Mouse (Mus musculus): ENCODE data around the gene Snrnp70.

The Snrnp70 gene

GRCm38 (mm10) chr7:45395578-45396336 is at the start of gene Snrnp70:
Gene Snrnp70, minus strand, starts transcription at chr7:45395742.
- DNase-seq (ENCODE audit: low read depth, low spot score): peak; percentile 100

- DNase-seq (ENCODE audit: low read depth, low spot score): no peak
Measured at GRCm38 (mm10) chr7:45443526-45444420, 48.2 kb upstream of the Snrnp70 start.

GRCm38 (mm10) chr7:45437521-45438276 is 42.2 kb upstream of the Snrnp70 start, which contains the start of gene Ruvbl2:
Gene Ruvbl2, minus strand, starts transcription at chr7:45438096.
- DNase-seq (ENCODE audit: low read depth, low spot score): no peak

- DNase-seq (ENCODE audit: low read depth, low spot score): no peak
Measured at GRCm38 (mm10) chr7:45437046-45437445, 41.5 kb upstream of the Snrnp70 start.

- no peak for DNase-seq (ENCODE audit: low read depth, low spot score)
Measured at GRCm38 (mm10) chr7:45436444-45436843, 40.9 kb upstream of the Snrnp70 start.

- no peak for DNase-seq (ENCODE audit: low read depth, low spot score)
Measured at GRCm38 (mm10) chr7:45435038-45435437, 39.5 kb upstream of the Snrnp70 start.

GRCm38 (mm10) chr7:45434203-45435015 is 38.9 kb upstream of the Snrnp70 start, which contains the start of gene Gys1:
Gene Gys1, plus strand, starts transcription at chr7:45434844.
- peak; percentile 100 for DNase-seq (ENCODE audit: low read depth, low spot score)

- DNase-seq (ENCODE audit: low read depth, low spot score): no peak
Measured at GRCm38 (mm10) chr7:45433835-45434202, 38.3 kb upstream of the Snrnp70 start.

- DNase-seq (ENCODE audit: low read depth, low spot score): no peak
Measured at GRCm38 (mm10) chr7:45426556-45426955, 31.0 kb upstream of the Snrnp70 start.

- no peak for DNase-seq (ENCODE audit: low read depth, low spot score)
Measured at GRCm38 (mm10) chr7:45421194-45421593, 25.7 kb upstream of the Snrnp70 start.

- DNase-seq (ENCODE audit: low read depth, low spot score): no peak
Measured at GRCm38 (mm10) chr7:45420615-45420919, 25.0 kb upstream of the Snrnp70 start, which contains the start of gene Lhb. Gene Lhb, plus strand, starts transcription at chr7:45420820.

- no peak for DNase-seq (ENCODE audit: low read depth, low spot score)
Measured at GRCm38 (mm10) chr7:45419859-45420614, 24.5 kb upstream of the Snrnp70 start.

- DNase-seq (ENCODE audit: low read depth, low spot score): no peak
Measured at GRCm38 (mm10) chr7:45417962-45418492, 22.5 kb upstream of the Snrnp70 start.

GRCm38 (mm10) chr7:45415636-45416035 is 20.1 kb upstream of the Snrnp70 start:
- no peak for DNase-seq (ENCODE audit: low read depth, low spot score)

- DNase-seq (ENCODE audit: low read depth, low spot score): no peak
Measured at GRCm38 (mm10) chr7:45414740-45415224, 19.2 kb upstream of the Snrnp70 start.

GRCm38 (mm10) chr7:45413864-45414739 is 18.6 kb upstream of the Snrnp70 start:
- no peak for DNase-seq (ENCODE audit: low read depth, low spot score)

- DNase-seq (ENCODE audit: low read depth, low spot score): no peak
Measured at GRCm38 (mm10) chr7:45413113-45413863, 17.7 kb upstream of the Snrnp70 start, which contains the start of gene Ntf5. Gene Ntf5, plus strand, starts transcription at chr7:45413695.

- DNase-seq (ENCODE audit: low read depth, low spot score): no peak
Measured at GRCm38 (mm10) chr7:45412421-45412820, 16.9 kb upstream of the Snrnp70 start.

Data from embryo, embryonic 11.5 days (tissue).